Mouse (Mus musculus): ENCODE measurements around the gene Nrip3.

DNA sequence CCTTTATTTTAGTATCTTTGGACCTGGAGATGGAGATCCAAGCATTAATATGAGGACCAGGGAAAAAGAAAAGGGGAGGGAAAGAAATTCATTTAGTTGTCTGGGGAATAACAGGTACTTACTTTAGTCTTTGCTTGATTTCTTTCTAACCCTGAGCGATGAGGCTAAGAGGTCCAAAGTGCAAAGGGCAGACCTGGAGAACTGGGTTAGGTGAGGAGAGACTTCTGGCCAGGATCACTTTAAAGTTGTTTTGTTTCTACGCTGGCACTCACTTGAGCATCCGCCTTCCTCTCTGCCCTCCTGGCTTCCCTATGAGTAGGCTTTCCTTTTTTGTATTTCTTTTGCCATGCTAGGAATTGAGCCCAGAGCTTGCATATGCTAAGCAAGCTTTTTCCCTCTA is 25.5 kb downstream of the Nrip3 start:
- TF ChIP-seq POLR2A (IDR thresholded peaks at IDR 0.05; ENCODE audit: borderline replicate concordance, extremely low read depth, insufficient read depth, insufficient read length, poor library complexity, severe bottlenecking) (no peak), CTCF (IDR thresholded peaks at IDR 0.05; ENCODE audit: borderline replicate concordance, extremely low read depth, insufficient read depth, insufficient read length) (no peak)

Measured in brain, embryonic 14.5 days (tissue).